19 mouse cellular contexts compared by ENCODE assay signal in genomic region chr9:121153276-121153675, GRCm38 (mm10).
"Had no signal": no experiment of that assay in that cellular context is flagged by ENCODE, and none has a peak within 500 bp of the region (broad histone marks: within the 10 kb centered on the region; RNA-seq: fewer than 3 reads in every experiment).

No protein-coding gene starts in this region.

- ATAC-seq: liver, postnatal 0 days; lung, postnatal 0 days; midbrain, embryonic 16.5 days had no signal

- H3K27me3 ChIP-seq: lung, embryonic 15.5 days; midbrain, embryonic 12.5 days; neural tube, embryonic 13.5 days; neural tube, embryonic 15.5 days had no signal

- DNase-seq: liver, postnatal 0 days; lung, adult 2 months; lung, postnatal 14 days; lung, postnatal 36 days; midbrain, embryonic 14.5 days; retina, postnatal 1 day; right cerebral cortex, adult 18-20 months; right cerebral cortex, postnatal 25 days; right cerebral cortex, postnatal 4 days; spleen, adult 18-20 months; thymus, adult 18-20 months; thymus, postnatal 14 days; thymus, postnatal 36 days had no signal
